Mouse (Mus musculus) left cerebral cortex, postnatal 36 days (tissue): ENCODE measurements at regions not wholly inside any gene's neighbourhood (a gene's known extent, or its start where the extent isn't known, plus 50 kb on each side); places are given as distances from the start of the nearest gene placed in this dataset.
A peak's percentile ranks its signal among the peaks of the same experiment; 100 is the strongest.

Experiments used
- DNase-seq, 2 experiments: peaks; one replicate each; pipeline ENCODE4 v3.0.0; 2021 to 2022; ENCODE audit warnings: low spot score in 2 of 2, mixed read lengths in 1 of 2
- intact Hi-C: fragments of 180-260 bp; cut with DNase I; formaldehyde crosslinking; loops from one replicate; pipeline ENCODE4 v1.15.1; 2025

DNA sequence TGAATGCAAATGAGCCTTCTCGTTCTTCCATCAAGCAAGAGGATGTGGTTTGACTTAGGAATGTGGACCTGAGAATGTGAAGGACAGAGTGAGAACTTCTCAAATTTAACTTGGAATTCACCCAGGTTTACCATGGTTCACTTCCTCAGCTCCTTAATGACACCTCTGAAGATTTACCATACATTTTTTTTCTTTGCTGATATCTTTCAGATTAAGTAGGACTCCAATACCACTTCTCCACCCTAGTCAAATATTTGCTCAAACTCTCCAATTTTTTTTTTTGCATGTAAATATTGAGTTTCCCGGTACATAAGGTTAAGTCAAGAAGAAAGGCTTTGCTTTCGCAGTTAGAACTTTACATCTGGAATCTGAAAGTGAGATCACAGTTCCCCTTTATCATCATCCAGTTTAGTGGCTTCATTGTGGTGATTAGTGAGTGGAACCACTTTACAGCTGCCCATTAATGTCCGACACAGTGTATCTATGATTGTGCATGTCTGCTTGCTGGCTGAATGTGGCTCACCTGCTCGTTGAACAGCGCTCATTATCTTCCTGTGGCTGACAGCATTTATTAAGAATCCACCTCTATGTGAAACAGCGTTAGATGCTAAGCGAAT, 446.0 kb upstream of the Adam34 start:
- intact Hi-C loops = no loop called here
- DNase-seq = no peak

- intact Hi-C loops = no loop called here
- DNase-seq = no peak
Measured at GRCm38 (mm10) chr8:44165115-44165514, 455.3 kb upstream of the Adam34 start.

- intact Hi-C loops = no loop called here
- no peak for DNase-seq
Measured at GRCm38 (mm10) chr8:44177016-44177415, 467.2 kb upstream of the Adam34 start.

- intact Hi-C loops = no loop called here
- peak in 1 of 2 experiments; percentile 5 for DNase-seq
Measured at GRCm38 (mm10) chr8:44202228-44202627, 492.4 kb upstream of the Adam34 start.

DNA sequence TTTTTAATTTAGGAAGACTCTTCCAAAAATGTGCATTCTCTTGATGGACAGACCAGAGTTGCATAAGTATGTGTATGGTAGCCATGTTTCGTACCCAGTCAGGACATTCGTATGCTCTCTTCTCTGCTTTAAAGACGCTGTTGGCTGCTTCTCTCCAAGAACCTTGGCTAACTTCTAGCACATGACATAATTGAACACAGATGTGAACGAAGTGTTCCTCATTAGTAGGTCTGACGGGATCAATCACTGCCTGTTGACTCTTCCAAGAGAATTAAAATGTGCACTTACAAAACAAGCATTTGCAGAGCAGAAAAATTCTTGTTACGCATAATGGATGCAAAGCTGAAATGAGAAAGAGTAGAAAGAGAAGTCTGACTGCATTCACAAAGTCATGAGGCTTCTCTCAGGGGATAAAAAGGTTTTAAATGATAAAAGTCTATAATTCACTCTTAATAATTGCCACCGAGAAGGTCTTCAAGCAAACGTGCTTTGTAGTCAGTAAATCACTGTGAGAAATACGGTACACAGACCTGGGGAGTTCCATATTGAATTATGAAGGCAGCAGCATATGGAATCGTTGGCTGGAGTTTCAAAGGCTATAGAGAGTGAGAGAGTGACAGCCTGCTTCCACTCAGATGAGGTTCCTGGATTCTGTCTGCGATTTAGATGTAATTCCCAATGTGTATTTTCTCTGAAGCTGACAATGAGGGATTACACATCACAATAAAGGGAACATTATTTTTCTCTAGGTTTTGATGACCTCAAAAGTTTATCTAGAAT, 496.7 kb upstream of the Adam34 start:
- intact Hi-C loops = no loop called here
- no peak for DNase-seq

GRCm38 (mm10) chr8:44222346-44222745, 512.5 kb upstream of the Adam34 start:
- intact Hi-C loops = no loop called here
- no peak for DNase-seq

DNA sequence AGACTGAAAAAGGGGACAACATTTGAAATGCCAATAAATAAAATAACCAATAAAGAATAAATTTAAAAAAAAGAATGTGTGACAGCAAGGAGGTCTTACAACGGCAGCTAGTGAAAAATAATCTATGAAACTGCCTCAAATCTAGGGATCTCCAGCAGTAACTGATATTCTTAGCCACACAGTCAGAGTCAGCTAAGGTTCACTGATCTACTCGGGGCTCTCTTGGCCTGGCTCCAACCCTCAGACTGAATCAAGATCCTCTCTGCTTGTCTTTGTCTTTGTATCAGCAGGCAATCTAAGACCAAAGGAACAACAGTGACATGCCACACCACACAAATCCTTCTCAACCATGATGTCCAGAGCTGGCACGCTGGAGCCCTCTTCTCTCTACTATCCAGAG, 542.5 kb upstream of the Adam34 start:
- no peak for DNase-seq
- intact Hi-C loops = no loop called here

- DNase-seq = no peak
- intact Hi-C loops = no loop called here
Measured at GRCm38 (mm10) chr8:44257051-44257450, 547.2 kb upstream of the Adam34 start.

DNA sequence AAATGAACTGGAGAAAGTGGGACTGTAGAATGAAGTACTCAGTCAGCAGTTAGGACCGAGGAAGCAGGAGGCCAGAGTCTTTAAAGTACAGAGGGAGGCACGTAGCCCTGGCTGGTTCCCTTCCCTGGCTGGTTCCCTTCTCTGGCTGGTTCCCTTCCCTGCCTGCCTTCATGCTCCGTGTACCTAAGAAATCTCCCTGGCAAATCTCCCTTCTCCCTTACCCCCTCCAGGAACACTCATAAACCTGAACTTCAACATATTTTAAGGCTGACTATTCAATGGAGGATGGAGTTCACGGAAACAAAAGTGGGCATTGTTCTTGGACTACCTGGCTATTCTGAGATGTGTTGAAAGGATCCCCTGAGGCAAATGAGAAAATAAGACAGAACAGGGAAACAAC, 551.2 kb upstream of the Adam34 start:
- intact Hi-C loops = no loop called here
- DNase-seq = no peak

DNA sequence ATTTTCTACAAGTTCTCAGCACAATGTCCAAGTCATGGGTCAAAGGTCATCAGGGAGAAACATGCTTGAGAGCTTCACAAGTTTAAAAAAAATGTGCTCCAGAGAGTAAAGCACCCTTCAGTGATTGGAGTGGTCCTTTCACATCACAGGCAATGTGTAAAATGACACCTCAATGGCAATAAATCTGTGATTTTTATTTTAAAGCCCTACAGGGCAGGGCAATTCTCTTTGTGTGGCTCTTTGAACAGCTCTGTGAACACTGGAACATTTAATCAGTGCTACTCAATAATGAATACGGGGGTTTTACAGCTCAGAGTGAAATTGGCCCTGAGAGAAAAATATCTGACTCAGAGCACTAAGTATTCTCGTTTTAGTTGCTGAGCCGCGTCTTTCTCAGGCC, 563.5 kb upstream of the Adam34 start:
- DNase-seq = no peak
- intact Hi-C loops = no loop called here

GRCm38 (mm10) chr8:44318216-44318615, 608.4 kb upstream of the Adam34 start:
- intact Hi-C loops = loop anchor here (1.0 kb wide), 1 partner anchor 9 kb away; no protein-coding TSS in a partner anchor
- DNase-seq = no peak

DNA sequence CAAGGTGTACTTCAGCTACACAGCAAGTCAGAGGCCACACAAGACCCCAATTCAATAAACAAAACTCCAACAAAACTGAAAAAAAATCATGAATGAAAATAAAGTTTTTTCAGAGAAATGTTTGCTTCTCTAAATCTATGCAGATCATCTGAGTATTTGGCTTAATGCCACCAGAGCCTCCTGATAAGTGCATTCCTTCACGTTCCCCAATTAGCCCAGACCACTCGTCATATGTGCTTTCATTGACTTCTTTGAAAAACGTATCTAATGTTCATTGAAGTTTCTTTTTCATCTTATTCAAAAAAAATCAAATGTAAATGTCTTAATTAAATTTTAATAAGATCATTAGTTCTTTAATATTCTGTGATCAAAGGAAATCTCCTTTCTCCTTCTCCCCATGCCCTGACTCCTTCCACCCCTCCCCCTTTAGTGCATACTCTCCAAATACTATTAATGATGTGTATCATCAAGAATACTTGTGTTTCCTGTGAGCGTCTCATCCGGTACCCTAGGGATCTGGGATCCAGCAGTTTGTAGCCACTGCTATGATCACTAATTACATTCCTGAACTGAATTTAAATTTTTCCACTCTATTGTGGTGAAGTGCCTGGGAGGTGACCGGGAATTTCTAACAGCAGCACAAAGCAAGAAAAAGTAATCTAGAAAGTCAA, 600.8 kb upstream of the Fat1 start:
- intact Hi-C loops = no loop called here
- DNase-seq = no peak

- intact Hi-C loops = no loop called here
- DNase-seq = no peak
Measured at GRCm38 (mm10) chr8:44343401-44343800, 591.8 kb upstream of the Fat1 start.

GRCm38 (mm10) chr8:44343924-44344323, 591.3 kb upstream of the Fat1 start:
- intact Hi-C loops = no loop called here
- no peak for DNase-seq

DNA sequence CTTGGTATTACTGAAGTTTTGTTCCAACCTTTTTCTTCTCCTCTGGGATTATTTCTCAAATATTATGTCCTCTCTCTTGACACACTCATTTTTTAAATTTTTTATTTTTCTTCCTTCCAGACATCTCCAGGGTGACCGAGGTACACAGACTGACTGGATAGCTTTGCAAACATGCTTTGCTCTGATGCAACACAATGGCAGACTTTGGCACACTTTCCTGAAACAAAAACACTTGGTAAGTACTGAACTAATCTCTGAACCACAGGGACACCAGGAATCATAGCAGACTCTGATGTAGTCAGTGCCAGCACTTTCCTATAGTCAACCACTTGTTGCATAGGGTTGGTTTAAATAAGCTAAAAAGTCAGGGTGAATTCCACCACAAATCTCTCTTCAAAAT, 587.8 kb upstream of the Fat1 start:
- intact Hi-C loops = no loop called here
- DNase-seq = no peak

- DNase-seq = peak in 1 of 2 experiments; percentile 6
- intact Hi-C loops = no loop called here
Measured at GRCm38 (mm10) chr8:44373987-44374386, 561.3 kb upstream of the Fat1 start.

- intact Hi-C loops = no loop called here
Measured at GRCm38 (mm10) chr8:44377731-44378130, 557.5 kb upstream of the Fat1 start.

DNA sequence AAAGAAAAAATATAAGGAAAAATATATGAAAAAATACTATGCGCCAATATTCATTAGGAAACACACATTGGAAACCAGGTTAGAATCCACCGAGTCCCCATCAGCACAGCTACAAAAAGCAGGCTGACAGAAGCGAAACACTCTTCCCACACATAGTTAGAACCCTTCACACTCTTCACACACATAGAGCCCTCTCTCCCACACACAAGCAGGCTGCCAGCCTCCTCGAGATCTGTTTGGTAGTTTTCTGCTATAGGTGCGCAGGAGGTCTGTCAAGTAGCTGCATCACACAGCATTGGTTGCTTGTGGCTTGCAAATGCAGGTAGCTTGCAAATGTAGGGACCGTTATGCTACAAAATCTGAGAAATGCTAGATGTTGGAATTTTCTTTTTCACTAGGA, 526.8 kb upstream of the Fat1 start:
- intact Hi-C loops = no loop called here
- peak in 1 of 2 experiments; percentile 20 for DNase-seq

More at GRCm38 (mm10) chr8:44377731-44378130, 557.5 kb upstream of the Fat1 start:
- DNase-seq = no peak

DNA sequence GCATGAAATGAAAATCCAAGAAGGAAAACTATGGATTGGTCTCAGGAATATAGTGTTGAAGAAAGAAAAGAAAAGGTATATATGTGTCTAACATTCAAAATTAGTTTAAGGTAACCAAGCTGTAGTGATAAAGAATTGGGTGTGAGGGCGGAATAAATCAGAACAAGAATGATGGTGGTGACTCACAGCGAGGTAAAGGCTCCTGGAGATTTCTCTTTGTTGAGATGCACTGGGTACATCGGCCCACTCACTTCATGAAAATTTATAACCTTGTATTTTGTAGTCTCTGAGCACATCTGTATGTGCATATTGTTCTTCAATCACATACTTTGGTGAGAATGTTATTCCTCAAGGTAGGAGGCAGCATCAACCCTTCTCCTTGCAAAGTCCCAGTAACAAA, 525.0 kb upstream of the Fat1 start:
- intact Hi-C loops = no loop called here
- DNase-seq = no peak

- intact Hi-C loops = no loop called here
- no peak for DNase-seq
Measured at GRCm38 (mm10) chr8:44418003-44418402, 517.2 kb upstream of the Fat1 start.

DNA sequence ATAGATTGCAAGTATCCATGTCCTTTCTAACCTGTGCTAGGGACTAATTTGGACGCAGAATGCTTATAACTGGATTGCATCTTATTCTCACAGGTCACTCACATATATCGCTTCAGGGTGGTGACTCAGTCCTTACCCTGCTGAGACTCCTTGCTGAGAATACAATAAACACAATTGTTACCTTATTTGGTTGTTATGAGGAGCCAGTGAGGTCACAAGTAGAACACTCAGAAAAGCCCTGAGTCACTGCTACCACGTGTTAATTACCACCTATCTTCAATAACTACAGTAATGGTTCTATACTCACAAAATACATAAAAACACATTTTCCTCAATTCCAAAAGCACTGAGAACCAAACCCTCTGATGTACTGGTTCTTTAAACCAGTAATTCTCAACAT, 479.8 kb upstream of the Fat1 start:
- intact Hi-C loops = no loop called here
- DNase-seq = no peak
